Mouse (Mus musculus): ENCODE data around the gene Mpz.

DNA sequence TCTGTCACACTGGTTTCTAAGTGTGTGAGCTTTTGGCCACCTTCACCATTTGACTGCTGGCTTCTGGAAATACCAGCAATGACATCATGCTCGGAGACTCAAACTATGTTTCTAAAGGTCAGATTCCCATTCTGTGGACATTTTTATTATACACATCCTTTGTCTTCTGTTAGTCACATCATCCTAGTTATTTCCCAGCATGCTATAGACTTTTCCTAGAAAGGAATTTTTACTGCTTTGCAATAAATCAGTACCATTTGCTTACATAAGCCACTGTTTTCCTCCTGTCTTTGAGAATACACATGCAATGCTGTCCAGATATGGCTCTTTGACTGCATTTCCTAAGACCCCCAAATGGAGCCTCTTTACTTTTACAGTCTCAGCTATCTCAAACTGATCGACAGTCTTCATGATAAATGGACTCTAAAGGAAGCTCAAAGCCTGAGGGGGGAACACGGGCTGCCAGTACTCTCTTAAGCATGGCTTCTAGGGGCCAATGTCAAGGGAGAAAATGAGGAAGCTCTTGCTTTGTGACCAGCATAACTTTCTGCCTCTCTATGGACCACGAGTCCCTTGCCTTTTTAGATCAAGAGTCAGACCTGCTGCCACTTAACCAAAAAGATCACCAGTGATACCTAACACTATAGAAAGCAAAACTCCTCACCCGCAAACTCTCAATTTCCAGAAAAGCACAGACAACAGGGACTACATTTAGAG is 15.3 kb downstream of the Mpz start:
- no peak for TF ChIP-seq CTCF (IDR thresholded peaks at IDR 0.05; ENCODE audit: insufficient read depth, low read length)
- TF ChIP-seq POLR2A (IDR thresholded peaks at IDR 0.05; ENCODE audit: borderline replicate concordance, extremely low read depth, low read depth, low read length), result no peak
